Mouse (Mus musculus): Measurements from ENCODE around the gene Mef2b.

DNA sequence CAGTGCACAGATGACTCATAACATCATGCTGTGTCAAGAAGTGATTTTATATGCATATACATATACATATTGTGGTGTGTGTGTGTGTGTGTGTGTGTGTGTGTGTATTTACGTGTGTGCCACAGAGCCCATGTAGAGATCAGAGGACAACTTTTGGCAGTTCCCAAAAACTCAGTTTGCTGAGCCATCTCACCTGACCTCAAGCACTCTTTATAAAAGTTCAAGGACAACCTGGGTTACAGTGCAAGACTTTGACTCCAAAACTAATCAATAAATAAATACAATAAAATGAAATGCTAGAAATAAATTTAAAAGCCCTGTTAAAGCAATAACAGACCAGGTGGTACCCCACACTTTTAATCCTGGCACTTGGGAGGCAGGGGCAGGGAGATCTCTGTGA, 71.8 kb downstream of the Mef2b start:
- TF ChIP-seq MYOG (IDR thresholded peaks at IDR 0.05; ENCODE audit: control insufficient read depth in 1 of 3, insufficient read depth in 1 of 3, insufficient read length in 2 of 3, low read depth in 2 of 3) (no peak), POLR2A (IDR thresholded peaks at IDR 0.05; ENCODE audit: insufficient read length, low read depth) (no peak), E2F4 (IDR thresholded peaks at IDR 0.05; ENCODE audit: insufficient read depth) (no peak), MYOD1 (IDR thresholded peaks at IDR 0.05; ENCODE audit: control insufficient read depth in 1 of 3, insufficient read length in 2 of 3, low read depth in 2 of 3) (no peak), TCF12 (IDR thresholded peaks at IDR 0.05; ENCODE audit: insufficient read depth, poor library complexity, severe bottlenecking) (no peak), USF1 (IDR thresholded peaks at IDR 0.05; ENCODE audit: low read depth) (no peak)

Measured in myocyte (in vitro differentiated cells).